Mouse (Mus musculus) MEL (cell line): ENCODE data around the gene Fam71a. TPM values are rescaled to one million over a fixed set of nuclear protein-coding genes. Genes with fewer than 3 reads are reported as not detected.
A peak's percentile ranks its signal among the peaks of the same experiment; 100 is the strongest.

Experiments used
- DNase-seq: peaks from one replicate; pipeline ENCODE4 v3.0.0; 2011; ENCODE audit warnings: low read depth, low spot score
- H3K27ac ChIP-seq: 2 replicates; pipeline ENCODE4 v1.5.1; 2012; ENCODE audit warnings: low read depth, mild to moderate bottlenecking, control low read depth, low read length, moderate library complexity; ENCODE audit not compliant: control insufficient read depth
- H3K27me3 ChIP-seq, 2 experiments: fragments of 150-350 bp in 1 of 2; sonication (generic) in 1 of 2; 2 replicates each; pipeline ENCODE4 v1.6.1; 2012; ENCODE audit warnings: low read length in 2 of 2, mild to moderate bottlenecking in 2 of 2, improper control_type of control experiment in 1 of 2, moderate library complexity in 1 of 2; ENCODE audit not compliant: insufficient read depth in 2 of 2, control insufficient read depth in 1 of 2
- H3K36me3 ChIP-seq, 2 experiments: 2 replicates each; pipeline ENCODE4 v1.6.1; 2012 to 2014; ENCODE audit warnings: low read length in 2 of 2, improper control_type of control experiment in 1 of 2, inconsistent platforms in 1 of 2, mild to moderate bottlenecking in 1 of 2; ENCODE audit not compliant: insufficient read depth in 2 of 2, control insufficient read depth in 1 of 2
- H3K4me1 ChIP-seq, 2 experiments: fragments of 150-350 bp in 1 of 2; sonication (generic) in 1 of 2; 2 replicates each; pipeline ENCODE4 v1.6.1; 2012; ENCODE audit warnings: low read length in 2 of 2, improper control_type of control experiment in 1 of 2, mild to moderate bottlenecking in 1 of 2; ENCODE audit not compliant: insufficient read depth in 2 of 2, control insufficient read depth in 1 of 2
- H3K4me3 ChIP-seq, 2 experiments: fragments of 150-350 bp in 1 of 2; sonication (generic) in 1 of 2; 2 replicates each; pipeline ENCODE4 v1.5.1; 2012; ENCODE audit warnings: low read depth in 2 of 2, low read length in 2 of 2, mild to moderate bottlenecking in 2 of 2, moderate library complexity in 2 of 2, control low read depth in 1 of 2, improper control_type of control experiment in 1 of 2; ENCODE audit not compliant: control insufficient read depth in 1 of 2, insufficient read depth in 1 of 2
- H3K79me2 ChIP-seq: 2 replicates; pipeline ENCODE4 v1.6.1; 2012; ENCODE audit warnings: mild to moderate bottlenecking, low read length, moderate library complexity; ENCODE audit not compliant: control insufficient read depth, poor library complexity, insufficient read depth
- H3K9ac ChIP-seq: 2 replicates; pipeline ENCODE4 v1.6.1; 2012; ENCODE audit warnings: low read depth, mild to moderate bottlenecking, control low read depth, low read length, moderate library complexity; ENCODE audit not compliant: control insufficient read depth, poor library complexity, severe bottlenecking
- H3K9me3 ChIP-seq: fragments of 150-350 bp; sonication (generic); replicated peaks from 2 replicates; pipeline ENCODE4 v1.6.1; 2012; ENCODE audit warnings: mild to moderate bottlenecking, low read length, improper control_type of control experiment, moderate library complexity; ENCODE audit not compliant: insufficient read depth
- BHLHE40 ChIP-seq: IDR thresholded peaks from 2 replicates; pipeline ENCODE4 v1.6.1; 2012; ENCODE audit warnings: low read depth, mild to moderate bottlenecking, inconsistent platforms, low read length, improper control_type of control experiment, borderline replicate concordance
- ELF1 ChIP-seq: IDR thresholded peaks from 2 replicates; pipeline ENCODE4 v1.6.1; 2014; ENCODE audit warnings: low read depth, mild to moderate bottlenecking, inconsistent platforms, low read length, improper control_type of control experiment, moderate library complexity
- EP300 ChIP-seq, 2 experiments: IDR thresholded peaks; 2 replicates each; pipeline ENCODE4 v1.6.1; 2011; ENCODE audit warnings: improper control_type of control experiment in 2 of 2, low read length in 2 of 2, low read depth in 1 of 2, mild to moderate bottlenecking in 1 of 2
- ETS1 ChIP-seq: IDR thresholded peaks from 2 replicates; pipeline ENCODE4 v1.6.1; 2012; ENCODE audit warnings: low read depth, mild to moderate bottlenecking, inconsistent platforms, low read length, improper control_type of control experiment, moderate library complexity
- GATA1 ChIP-seq: IDR thresholded peaks from 2 replicates; pipeline ENCODE4 v1.6.1; 2011; ENCODE audit warnings: low read depth, low read length, improper control_type of control experiment
- HCFC1 ChIP-seq: IDR thresholded peaks from 2 replicates; pipeline ENCODE4 v1.6.1; 2012; ENCODE audit warnings: low read depth, mild to moderate bottlenecking, inconsistent platforms, low read length, improper control_type of control experiment, moderate library complexity
- KAT2A ChIP-seq: conservative IDR thresholded peaks from 2 replicates; pipeline ENCODE4 v1.6.1; 2012; ENCODE audit warnings: low read depth, low read length, improper control_type of control experiment, inconsistent platforms
- MAX ChIP-seq: IDR thresholded peaks from 2 replicates; pipeline ENCODE4 v1.6.1; 2011; ENCODE audit warnings: low read length, improper control_type of control experiment
- MAZ ChIP-seq: IDR thresholded peaks from 2 replicates; pipeline ENCODE4 v1.6.1; 2012; ENCODE audit warnings: low read depth, mild to moderate bottlenecking, inconsistent platforms, low read length, improper control_type of control experiment
- MEF2A ChIP-seq: IDR thresholded peaks from 2 replicates; pipeline ENCODE4 v1.6.1; 2014; ENCODE audit warnings: low read depth, mild to moderate bottlenecking, inconsistent platforms, low read length, improper control_type of control experiment; ENCODE audit not compliant: poor library complexity, insufficient replicate concordance, severe bottlenecking; ENCODE audit errors: extremely low read depth
- MXI1 ChIP-seq: IDR thresholded peaks from 2 replicates; pipeline ENCODE4 v1.6.1; 2011; ENCODE audit warnings: mild to moderate bottlenecking, low read depth, low read length, improper control_type of control experiment
- NELFE ChIP-seq: IDR thresholded peaks from 2 replicates; pipeline ENCODE4 v1.6.1; 2011; ENCODE audit warnings: low read depth, low read length, improper control_type of control experiment
- POLR2A ChIP-seq, 2 experiments: IDR thresholded peaks; 2 replicates each; pipeline ENCODE4 v1.6.1; 2011 to 2012; ENCODE audit warnings: low read length in 2 of 2, mild to moderate bottlenecking in 2 of 2, control low read depth in 1 of 2, improper control_type of control experiment in 1 of 2, low read depth in 1 of 2, moderate library complexity in 1 of 2; ENCODE audit not compliant: control insufficient read depth in 1 of 2, insufficient read depth in 1 of 2, poor library complexity in 1 of 2
- POLR2AphosphoS2 ChIP-seq: IDR thresholded peaks from 2 replicates; pipeline ENCODE4 v1.6.1; 2011; ENCODE audit warnings: low read length, improper control_type of control experiment
- POLR2AphosphoS5 ChIP-seq: IDR thresholded peaks from 2 replicates; pipeline ENCODE4 v1.6.1; 2012; ENCODE audit warnings: low read depth, borderline replicate concordance, mild to moderate bottlenecking, inconsistent platforms, low read length, moderate library complexity, mixed read lengths
- RCOR1 ChIP-seq: IDR thresholded peaks from 2 replicates; pipeline ENCODE4 v1.6.1; 2012; ENCODE audit warnings: low read depth, mild to moderate bottlenecking, inconsistent platforms, low read length, improper control_type of control experiment
- SIN3A ChIP-seq: IDR thresholded peaks from 2 replicates; pipeline ENCODE4 v1.6.1; 2012; ENCODE audit warnings: low read length, improper control_type of control experiment, inconsistent platforms
- TAL1 ChIP-seq: IDR thresholded peaks from 2 replicates; pipeline ENCODE4 v1.6.1; 2012; ENCODE audit warnings: mild to moderate bottlenecking, inconsistent platforms, low read length, moderate library complexity, mixed read lengths
- TBP ChIP-seq: IDR thresholded peaks from 2 replicates; pipeline ENCODE4 v1.8.0; 2011; ENCODE audit warnings: low read depth, low read length, improper control_type of control experiment
- TCF12 ChIP-seq: IDR thresholded peaks from 2 replicates; pipeline ENCODE4 v1.6.1; 2014; ENCODE audit warnings: low read depth, mild to moderate bottlenecking, inconsistent platforms, low read length, improper control_type of control experiment, moderate library complexity
- USF1 ChIP-seq: IDR thresholded peaks from 2 replicates; pipeline ENCODE4 v1.6.1; 2014; ENCODE audit warnings: low read depth, mild to moderate bottlenecking, inconsistent platforms, low read length, improper control_type of control experiment, moderate library complexity
- USF2 ChIP-seq, 2 experiments: IDR thresholded peaks; 2 replicates each; pipeline ENCODE4 v1.6.1; 2011 to 2012; ENCODE audit warnings: improper control_type of control experiment in 2 of 2, low read length in 2 of 2, borderline replicate concordance in 1 of 2, inconsistent platforms in 1 of 2, low read depth in 1 of 2, mild to moderate bottlenecking in 1 of 2; ENCODE audit not compliant: insufficient read depth in 1 of 2
- ZMIZ1 ChIP-seq: IDR thresholded peaks from 2 replicates; pipeline ENCODE4 v1.6.1; 2012; ENCODE audit warnings: low read depth, mild to moderate bottlenecking, inconsistent platforms, low read length, improper control_type of control experiment, moderate library complexity
- polyA plus RNA-seq, 2 experiments: library from polyadenylated mRNA; stranded (reverse) in 1 of 2; unstranded in 1 of 2; fragments of >175 nt in 1 of 2; fragments of >200 nt in 1 of 2; gene quantifications; 2 replicates each; pipeline versions ENCODE4 v1.2.1 to v1.2.4; 2012; ENCODE audit warnings: low replicate concordance in 2 of 2, low read depth in 1 of 2; ENCODE audit not compliant: insufficient read length in 2 of 2, insufficient read depth in 1 of 2, missing spikeins in 1 of 2
- total RNA-seq: library from RNA; depleted of rRNA; stranded (reverse); fragments of 300-350 nt; gene quantifications from 2 replicates; pipeline ENCODE4 v1.2.3, GENCODE M21; 2012

Gene Fam71a
- total and polyA plus RNA-seq, 3 experiments = not detected

DNA sequence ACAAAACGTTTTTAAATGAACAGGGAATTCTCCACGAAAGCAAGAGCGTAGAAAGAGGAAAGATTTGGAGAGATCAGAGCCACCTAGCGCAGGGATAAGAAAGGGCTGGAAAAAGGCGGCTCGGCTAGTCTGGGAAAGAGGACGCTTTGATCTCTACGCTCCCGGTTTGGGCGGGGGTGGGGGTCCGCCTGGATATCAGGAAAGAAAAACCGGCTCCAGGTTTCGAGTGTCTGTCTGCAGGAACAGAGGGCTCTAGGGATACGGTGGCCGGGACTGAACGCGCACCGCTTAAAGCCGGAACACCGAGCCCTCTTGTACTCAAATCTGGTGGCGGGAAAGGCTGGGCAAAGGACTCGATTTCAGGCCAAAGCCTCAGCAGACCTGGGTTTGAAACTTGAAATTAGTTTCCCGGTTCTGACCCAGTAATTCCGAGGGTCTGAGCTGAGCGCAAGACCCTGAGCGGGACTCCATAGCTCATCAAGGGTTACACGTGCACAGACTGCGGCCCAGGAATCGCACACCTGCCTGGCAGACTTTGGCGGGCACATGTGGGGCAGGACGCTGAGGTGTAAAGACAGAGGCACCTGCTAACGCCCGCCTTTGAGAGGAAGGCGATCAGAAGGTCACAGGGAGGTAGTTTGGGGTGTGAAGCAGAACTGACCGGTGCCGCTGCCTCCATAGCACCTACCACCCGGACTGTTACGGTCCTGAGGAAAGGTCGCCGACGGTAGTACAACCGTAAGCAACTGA, 19.6 kb upstream of the Fam71a start:
- Histone ChIP-seq H3K9ac (peak overlapping the region; percentile 21), H3K9me3 (no peaks in the 10 kb centered on the region), H3K4me1 (peaks cover 0 to 6% of the 10 kb centered on the region in 2 experiments; a peak in 1 of 4 replicates), H3K27ac (no peak overlapping the region), H3K36me3 (no peaks in the 10 kb centered on the region; a peak in 1 of 4 replicates), H3K4me3 (peak overlapping the region; percentile 36 to 55; a peak in 3 of 4 replicates)
- DNase-seq = peak; percentile 17
- TF ChIP-seq POLR2A (IDR thresholded peaks at IDR 0.05; ENCODE audit: control insufficient read depth in 1 of 2, insufficient read depth in 1 of 2, low read depth in 1 of 2, low read length in 2 of 2, poor library complexity in 1 of 2) = no peak
- no peak for TF ChIP-seq MAZ
- TF ChIP-seq ZMIZ1 = no peak
- no peak for TF ChIP-seq POLR2AphosphoS5
- TF ChIP-seq, all 39 proteins: peak for 0
- peaks cover 10 to 18% of the 10 kb centered on the region in 2 experiments for H3K27me3 ChIP-seq
- H3K79me2 ChIP-seq = no peaks in the 10 kb centered on the region

DNA sequence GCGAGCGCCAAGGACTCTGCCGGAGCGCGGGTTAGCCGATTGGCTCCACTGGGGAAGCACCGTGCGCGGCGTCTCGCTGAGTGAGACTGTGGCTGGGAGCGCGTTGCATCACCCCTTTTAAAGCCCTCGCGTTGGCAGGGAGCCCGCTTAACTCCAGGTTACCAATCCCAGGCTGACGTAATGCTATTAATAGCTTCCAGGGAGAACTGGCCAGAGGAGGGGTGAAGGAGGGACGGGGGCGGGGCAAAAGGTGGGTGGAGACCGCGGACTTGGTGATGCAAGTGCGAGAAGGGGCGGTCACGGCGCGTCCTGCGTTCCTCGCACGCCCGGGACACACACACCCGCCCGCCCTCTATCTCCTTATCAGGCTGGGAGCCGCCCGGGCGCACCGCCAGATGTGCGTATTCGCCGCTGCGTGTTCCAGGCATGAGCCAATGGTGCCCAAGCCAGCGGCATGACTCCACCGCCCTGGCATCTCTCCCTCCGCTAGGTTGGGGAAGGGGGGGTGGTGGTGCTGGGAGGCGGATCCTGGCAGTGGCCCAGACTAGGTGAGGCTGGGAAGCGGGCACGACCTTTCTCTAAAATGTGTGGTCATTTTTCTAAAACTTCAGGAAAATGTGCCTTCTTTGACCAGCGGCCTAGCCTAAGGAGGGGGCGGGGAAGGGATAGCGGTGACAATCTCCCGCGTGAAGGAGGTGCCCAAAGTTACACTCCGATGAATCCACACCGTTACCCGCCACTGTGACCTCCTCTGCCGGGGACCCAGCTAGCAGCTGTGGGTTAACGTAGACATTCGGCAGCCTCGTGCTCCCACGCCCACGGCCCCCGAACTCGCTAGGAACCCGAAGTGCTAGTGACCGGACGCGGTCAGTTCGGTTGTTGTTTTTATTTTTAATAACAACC, 18.8 kb upstream of the Fam71a start:
- peaks cover 5 to 10% of the 10 kb centered on the region in 2 experiments for H3K27me3 ChIP-seq
- H3K9me3 ChIP-seq = no peaks in the 10 kb centered on the region
- no peaks in the 10 kb centered on the region; a peak in 1 of 4 replicates for H3K36me3 ChIP-seq
- peak overlapping the region; percentile 66 to 78 for H3K4me3 ChIP-seq
- H3K79me2 ChIP-seq = no peaks in the 10 kb centered on the region
- DNase-seq = peak; percentile 98
- peaks cover 0 to 6% of the 10 kb centered on the region in 2 experiments; a peak in 1 of 4 replicates for H3K4me1 ChIP-seq
- TF ChIP-seq ELF1 = no peak
- TF ChIP-seq HCFC1 = no peak
- peak; percentile 89; the same call in 1 of the 2 replicates for TF ChIP-seq MEF2A
- peak; percentile 63; the same call in 1 of the 2 replicates for TF ChIP-seq MAX
- TF ChIP-seq MXI1 = peak; percentile 70; the same call in 1 of the 2 replicates
- TF ChIP-seq TAL1 = no peak
- peak; percentile 54; the same call in 1 of the 2 replicates for TF ChIP-seq ZMIZ1
- peak; percentile 95 for TF ChIP-seq ETS1
- TF ChIP-seq TBP = peak; percentile 92
- peak; percentile 59 for TF ChIP-seq GATA1
- TF ChIP-seq USF1 = 0 out of 2 replicates have a peak, but pooled peaks have one; percentile 24
- peak; percentile 55 for TF ChIP-seq NELFE
- peak in 1 of 2 experiments; percentile 36; a peak in 2 of 4 replicates for TF ChIP-seq EP300 (IDR thresholded peaks at IDR 0.05; ENCODE audit: low read depth in 1 of 2, low read length in 2 of 2)
- no peak for TF ChIP-seq KAT2A
- TF ChIP-seq USF2 (IDR thresholded peaks at IDR 0.05; ENCODE audit: borderline replicate concordance in 1 of 2, insufficient read depth in 1 of 2, low read depth in 1 of 2, low read length in 2 of 2) = no peak
- peak; percentile 27; the same call in 1 of the 2 replicates for TF ChIP-seq TCF12
- TF ChIP-seq BHLHE40 = peak; percentile 49; the same call in 1 of the 2 replicates
- peak; percentile 71 for TF ChIP-seq SIN3A
- peak; percentile 78; the same call in 1 of the 2 replicates for TF ChIP-seq POLR2AphosphoS2
- TF ChIP-seq MAZ = peak; percentile 72; the same call in 1 of the 2 replicates
- TF ChIP-seq RCOR1 = 0 out of 2 replicates have a peak, but pooled peaks have one; percentile 3
- TF ChIP-seq POLR2A (IDR thresholded peaks at IDR 0.05; ENCODE audit: control insufficient read depth in 1 of 2, insufficient read depth in 1 of 2, low read depth in 1 of 2, low read length in 2 of 2, poor library complexity in 1 of 2) = peak; percentile 63 to 77; a peak in 3 of 4 replicates
- TF ChIP-seq, all 39 proteins: peak for 17
- peak overlapping the region; percentile 10 for H3K27ac ChIP-seq
- peak overlapping the region; percentile 66 for H3K9ac ChIP-seq
